Mouse (Mus musculus) lung, embryonic 16.5 days (tissue): Measurements from ENCODE around the gene Gp1ba. TPM values are rescaled to one million over a fixed set of nuclear protein-coding genes. Genes with fewer than 3 reads are reported as not detected.
A peak's percentile ranks its signal among the peaks of the same experiment; 100 is the strongest.

Experiments
- ATAC-seq: fragments of 200-750 bp; cut with Nextera tagmentation; 2 replicates; pipeline ENCODE4 v1.8.0; 2017; ENCODE audit warnings: low read depth, mild to moderate bottlenecking, moderate library complexity
- H3K27ac ChIP-seq: fragments of 300-500 bp; sonication (generic); 2 replicates; pipeline ENCODE4 v1.5.1; 2014; ENCODE audit warnings: mild to moderate bottlenecking, control low read depth, low read length
- H3K27me3 ChIP-seq: fragments of 300-500 bp; sonication (generic); 2 replicates; pipeline ENCODE4 v1.6.1; 2014; ENCODE audit warnings: low read depth, low read length, mixed read lengths; ENCODE audit not compliant: control insufficient read depth, insufficient read depth
- H3K36me3 ChIP-seq: fragments of 300-500 bp; sonication (generic); 2 replicates; pipeline ENCODE4 v1.6.1; 2014; ENCODE audit warnings: low read length; ENCODE audit not compliant: control insufficient read depth, insufficient read depth
- H3K4me1 ChIP-seq: fragments of 300-500 bp; sonication (generic); replicated peaks from 2 replicates; pipeline ENCODE4 v1.6.1; 2014; ENCODE audit warnings: low read length, mixed read lengths; ENCODE audit not compliant: control insufficient read depth, insufficient read depth
- H3K4me2 ChIP-seq: fragments of 300-500 bp; sonication (generic); 2 replicates; pipeline ENCODE4 v1.6.1; 2014; ENCODE audit warnings: low read depth, low read length, control low read depth
- H3K4me3 ChIP-seq: fragments of 300-500 bp; sonication (generic); 2 replicates; pipeline ENCODE4 v1.5.1; 2014; ENCODE audit warnings: mild to moderate bottlenecking, low read length, control low read depth
- H3K9ac ChIP-seq: fragments of 300-500 bp; sonication (generic); 2 replicates; pipeline ENCODE4 v1.6.1; 2014; ENCODE audit warnings: low read length, control low read depth
- H3K9me3 ChIP-seq: fragments of 300-500 bp; sonication (generic); 2 replicates; pipeline ENCODE4 v1.6.1; 2016; ENCODE audit warnings: low read length; ENCODE audit not compliant: control insufficient read depth
- WGBS: fragments of 180-500 bp; shearing (Covaris S2); extraction: QIAGEN DNeasy Blood & Tissue Kit; methylation state at CpG from one replicate; pipeline ENCODE4 v1.1.7; 2014; 5-methylcytosine and 5-hydroxymethylcytosine counted together
- polyA plus RNA-seq: library from polyadenylated mRNA; unstranded; fragments of >200 nt; fragmentation: Nextera tagmentation; extraction: Ambion mirVana; gene quantifications from 2 replicates; pipeline ENCODE4 v1.2.1, GENCODE M21; 2015

Gp1ba gene
- polyA plus RNA-seq, 1 experiment from 2014 or later, result 0.50 TPM

DNA sequence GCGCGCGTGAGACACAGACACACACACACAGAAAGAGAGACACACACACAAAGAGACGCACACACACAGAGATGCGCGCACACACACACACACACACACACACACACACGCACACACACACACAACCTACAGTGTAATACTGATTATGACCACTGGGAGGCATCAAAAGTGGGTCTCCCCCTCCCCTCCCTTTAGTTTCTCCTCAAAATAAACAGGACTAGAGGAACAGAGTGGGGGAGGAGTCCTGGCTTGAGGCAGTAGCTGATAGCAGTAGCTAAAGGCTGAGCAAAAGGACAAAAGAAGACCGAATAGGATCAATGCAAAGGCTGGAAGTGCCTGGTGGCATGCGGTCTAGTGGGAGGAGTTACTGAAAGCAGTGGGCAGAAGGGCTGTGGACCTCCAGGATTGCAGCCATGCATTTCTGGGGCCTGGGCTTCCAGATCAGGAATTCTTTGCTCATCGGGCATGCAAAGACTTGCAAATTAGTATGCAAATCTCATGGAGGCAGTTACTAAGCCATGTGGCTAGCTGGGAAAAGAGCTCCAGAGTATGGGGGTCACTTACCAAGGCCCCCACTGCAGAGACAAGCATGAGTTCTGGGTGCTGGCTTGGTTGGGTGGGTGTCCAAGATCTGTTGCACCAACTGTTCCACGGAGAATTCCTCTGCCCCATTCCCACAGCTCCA lies 43.1 kb downstream of the Gp1ba start:
- Histone ChIP-seq H3K27me3 (no peaks in the 10 kb centered on the region), H3K9ac (peak overlapping the region; percentile 2; the same call in 1 of the 2 replicates), H3K27ac (no peak overlapping the region), H3K36me3 (peaks cover 26% of the 10 kb centered on the region), H3K4me2 (no peak overlapping the region), H3K9me3 (no peaks in the 10 kb centered on the region), H3K4me3 (no peak overlapping the region), H3K4me1 (peaks cover 12% of the 10 kb centered on the region)
- ATAC-seq, result peak; percentile 64
- WGBS, result 27% methylated on average over 11 of the region's 11 CpGs

DNA sequence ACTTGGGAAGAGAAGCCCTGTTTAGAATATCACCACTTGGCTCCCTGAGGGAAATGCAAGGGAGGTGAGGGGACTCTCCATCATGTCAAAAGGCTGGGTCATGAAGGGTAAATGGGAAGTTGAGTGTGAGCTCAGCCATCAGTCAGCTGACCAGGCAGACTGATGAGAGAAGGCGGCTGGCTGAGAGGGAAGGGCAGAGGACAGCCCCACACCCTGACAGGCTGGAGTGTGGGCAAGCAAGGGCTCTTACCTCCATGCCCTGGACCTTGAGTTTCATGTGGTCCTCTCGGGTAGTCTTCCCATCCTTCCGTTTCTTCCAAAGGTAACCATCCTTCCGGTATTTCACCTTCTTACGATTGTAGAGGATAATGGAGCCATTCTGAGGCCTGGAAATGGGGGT lies 44.7 kb downstream of the Gp1ba start:
- Histone ChIP-seq H3K4me1 (peaks cover 19% of the 10 kb centered on the region), H3K27ac (no peak overlapping the region), H3K9me3 (no peaks in the 10 kb centered on the region), H3K4me2 (no peak overlapping the region), H3K4me3 (no peak overlapping the region), H3K27me3 (no peaks in the 10 kb centered on the region), H3K9ac (no peak overlapping the region), H3K36me3 (peaks cover 26% of the 10 kb centered on the region)
- 79% methylated on average over 5 of the region's 5 CpGs for WGBS
- ATAC-seq, result no peak

DNA sequence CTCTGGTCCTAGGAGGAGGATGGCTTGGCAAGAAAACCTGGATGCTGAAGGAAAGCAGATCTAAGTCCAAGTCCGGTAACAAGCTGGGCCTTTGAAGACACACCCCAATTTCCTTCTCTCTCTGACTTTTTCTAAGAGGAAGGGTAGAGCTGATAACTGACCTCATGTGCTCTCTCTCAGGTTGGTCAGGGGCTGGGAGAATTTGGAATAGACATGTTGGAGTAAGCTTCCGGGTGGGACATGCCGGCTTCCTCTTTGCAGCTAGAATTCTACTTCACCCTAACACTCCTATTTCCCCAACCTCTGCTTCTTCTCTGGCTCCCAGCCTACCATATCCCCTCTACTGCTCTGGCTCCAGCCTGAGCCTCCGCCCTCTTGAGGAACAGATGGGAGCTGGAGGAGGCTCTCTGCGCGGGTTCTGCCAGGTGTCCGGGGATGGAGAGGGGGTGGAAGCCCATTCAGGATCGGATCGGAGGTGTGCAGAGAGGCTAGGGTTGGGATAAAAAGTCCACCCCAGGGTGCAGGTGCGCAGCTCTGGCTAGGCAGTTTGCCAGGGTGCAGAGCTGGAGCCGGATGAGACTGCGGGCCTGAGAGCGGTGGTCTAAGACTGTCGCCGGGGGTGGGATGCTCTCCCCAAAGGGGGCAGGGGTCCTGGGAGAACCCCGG lies 48.1 kb downstream of the Gp1ba start:
- Histone ChIP-seq H3K4me1 (peaks cover 21% of the 10 kb centered on the region), H3K36me3 (peaks cover 10% of the 10 kb centered on the region), H3K4me2 (peak overlapping the region; percentile 88), H3K27me3 (no peaks in the 10 kb centered on the region), H3K9me3 (no peaks in the 10 kb centered on the region), H3K27ac (peak overlapping the region; percentile 87), H3K4me3 (peak overlapping the region; percentile 80), H3K9ac (peak overlapping the region; percentile 90)
- peak; percentile 64 for ATAC-seq
- under 1% methylated on average over 16 of the region's 16 CpGs for whole genome bisulfite sequencing

DNA sequence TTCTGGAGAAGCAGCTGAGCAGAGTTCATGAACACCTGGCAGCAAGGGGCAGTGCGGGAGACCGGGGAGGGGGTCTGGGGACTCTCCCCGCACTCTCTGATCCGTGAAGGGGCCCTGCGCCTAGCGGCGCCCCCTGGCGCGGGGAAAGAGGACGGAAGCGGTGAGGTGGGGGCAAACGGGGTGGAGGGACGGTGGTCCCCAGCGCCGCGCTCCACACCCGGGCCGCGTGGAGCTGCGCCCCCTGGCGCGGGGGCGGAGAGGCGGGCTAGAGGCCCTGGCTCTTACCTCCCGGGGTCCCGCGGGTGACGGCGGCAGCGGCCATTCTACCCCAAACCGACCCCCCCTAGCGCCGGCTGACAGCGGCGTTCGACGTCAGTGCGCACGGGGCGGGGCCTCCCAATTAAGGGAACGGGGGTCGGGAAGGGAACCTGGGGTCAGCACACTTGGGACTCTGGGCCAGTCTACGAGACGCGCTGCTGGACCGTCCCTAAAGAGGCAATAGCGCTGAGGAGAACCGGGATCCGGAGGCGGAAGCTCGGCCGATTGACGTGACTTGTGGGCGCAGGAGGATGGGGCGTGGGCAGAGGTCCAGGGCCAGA lies 48.8 kb downstream of the Gp1ba start, which contains the start of gene Camta2:
Gene Camta2, minus strand, starts transcription at position 505 of the 599 bp plus-strand sequence.
- Histone ChIP-seq H3K27ac (peak within 1 kb of the TSS; percentile 87), H3K4me1 (peaks cover 16% of the 10 kb centered on the region), H3K4me2 (peak within 1 kb of the TSS; percentile 88), H3K27me3 (no peaks in the 10 kb centered on the region), H3K9ac (peak within 1 kb of the TSS; percentile 90), H3K9me3 (no peaks in the 10 kb centered on the region), H3K36me3 (peaks cover 10% of the 10 kb centered on the region; the same call in 1 of the 2 replicates), H3K4me3 (peak within 1 kb of the TSS; percentile 80)
- ATAC-seq, result peak; percentile 92
- WGBS, result under 1% methylated on average over 46 of the region's 55 CpGs

DNA sequence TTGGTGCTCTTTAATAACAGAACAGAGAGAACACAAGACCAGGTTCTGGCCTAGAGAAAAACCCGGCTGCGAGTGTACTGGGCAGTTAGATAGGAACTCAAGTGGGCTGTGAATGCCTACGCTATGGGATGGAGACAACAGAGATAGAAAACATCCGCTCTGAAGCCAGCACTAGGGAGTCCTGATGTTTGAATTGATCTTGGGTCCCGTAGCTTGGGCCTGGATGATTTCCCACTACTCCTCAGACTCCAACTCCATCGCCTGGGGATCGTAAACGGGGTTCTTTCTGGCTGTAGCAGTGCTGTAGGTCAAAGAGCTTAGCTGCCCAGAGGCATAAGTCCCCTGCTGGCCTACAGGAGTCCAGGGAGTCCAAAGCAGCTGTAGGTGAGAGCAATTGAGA lies 49.5 kb downstream of the Gp1ba start:
- Histone ChIP-seq H3K27ac (peak overlapping the region; percentile 87), H3K36me3 (peaks cover 10% of the 10 kb centered on the region; the same call in 1 of the 2 replicates), H3K9me3 (no peaks in the 10 kb centered on the region), H3K4me1 (peaks cover 16% of the 10 kb centered on the region), H3K9ac (peak overlapping the region; percentile 90), H3K27me3 (no peaks in the 10 kb centered on the region), H3K4me2 (peak overlapping the region; percentile 88), H3K4me3 (peak overlapping the region; percentile 80)
- WGBS, result 18% methylated on average over 8 of the region's 8 CpGs
- ATAC-seq, result peak; percentile 11; the same call in 1 of the 2 replicates

DNA sequence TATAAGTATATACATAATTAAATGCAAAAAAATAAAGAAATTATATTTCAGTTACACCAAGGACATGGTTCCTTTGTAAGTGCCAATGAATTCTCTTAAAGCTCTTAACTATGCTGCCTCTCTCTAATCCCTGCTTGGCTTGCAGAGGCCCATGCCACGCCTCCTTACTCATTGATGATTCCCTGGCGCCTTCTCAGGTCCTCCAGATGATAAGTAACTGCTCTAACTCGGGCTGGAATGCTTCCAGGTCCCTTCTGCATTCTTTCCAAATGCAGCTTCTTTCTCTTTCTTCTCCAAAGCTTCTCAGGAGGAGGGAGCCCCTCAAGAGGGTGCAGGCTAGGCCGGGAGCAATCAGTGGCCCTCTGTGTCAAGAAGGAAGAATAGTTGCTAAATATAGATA lies 50.7 kb downstream of the Gp1ba start:
- Histone ChIP-seq H3K9me3 (no peaks in the 10 kb centered on the region), H3K27me3 (no peaks in the 10 kb centered on the region), H3K36me3 (0 out of 2 replicates have a peak, but pooled peaks cover 4% of the 10 kb centered on the region), H3K27ac (no peak overlapping the region), H3K9ac (no peak overlapping the region), H3K4me2 (no peak overlapping the region), H3K4me3 (no peak overlapping the region), H3K4me1 (peaks cover 16% of the 10 kb centered on the region)
- WGBS, result 35% methylated on average over 4 of the region's 4 CpGs
- ATAC-seq, result no peak

Other genes starting within 250 kb of the Gp1ba start
- 36.3 and 37.3 TPM in 2 replicates for gene Pelp1, start 229.1 kb upstream of the Gp1ba start, polyA plus RNA-seq
- 14.1 and 15.0 TPM in 2 replicates for gene Arrb2, start 206.5 kb upstream of the Gp1ba start, polyA plus RNA-seq
- gene Med11, start 187.2 kb upstream of the Gp1ba start, polyA plus RNA-seq, result 39.8 and 43.7 TPM in 2 replicates
- gene Zmynd15, start 179.7 kb upstream of the Gp1ba start, polyA plus RNA-seq, result 0.48 and 1.0 TPM in 2 replicates
- gene Cxcl16, start 179.1 kb upstream of the Gp1ba start, polyA plus RNA-seq, result 7.5 and 8.3 TPM in 2 replicates
- gene Tm4sf5, start 133.9 kb upstream of the Gp1ba start, polyA plus RNA-seq, result 1.9 and 2.0 TPM in 2 replicates
- 0.34 and 0.72 TPM in 2 replicates for gene Vmo1, start 124.5 kb upstream of the Gp1ba start, polyA plus RNA-seq
- 0.54 and 0.73 TPM in 2 replicates for gene Gltpd2, start 119.9 kb upstream of the Gp1ba start, polyA plus RNA-seq
- 711 and 738 TPM in 2 replicates for gene Psmb6, start 113.8 kb upstream of the Gp1ba start, polyA plus RNA-seq
- gene Gm40193, start 106.2 kb upstream of the Gp1ba start, polyA plus RNA-seq, result not detected in 2 replicates
- 12.5 and 13.1 TPM in 2 replicates for gene Pld2, start 99.1 kb upstream of the Gp1ba start, polyA plus RNA-seq
- 10.3 and 10.5 TPM in 2 replicates for gene Mink1, start 76.2 kb upstream of the Gp1ba start, polyA plus RNA-seq
- not detected in 2 replicates for gene 4930544D05Rik, start 23.3 kb upstream of the Gp1ba start, polyA plus RNA-seq
- gene Chrne, start 19.9 kb upstream of the Gp1ba start, polyA plus RNA-seq, result 0.33 TPM in 1 of 2 replicates, not detected in the other
- 129 and 134 TPM in 2 replicates for gene Rnf167, start 8.1 kb downstream of the Gp1ba start, polyA plus RNA-seq
- gene Slc25a11, start 8.4 kb downstream of the Gp1ba start, polyA plus RNA-seq, result 156 and 171 TPM in 2 replicates
- gene Pfn1, start 15.5 kb downstream of the Gp1ba start, polyA plus RNA-seq, result 1,825 and 2,189 TPM in 2 replicates
- 37.9 and 56.8 TPM in 2 replicates for gene Eno3, start 18.1 kb downstream of the Gp1ba start, polyA plus RNA-seq
- gene Spag7, start 30.3 kb downstream of the Gp1ba start, polyA plus RNA-seq, result 159 and 172 TPM in 2 replicates
- 14.8 and 15.6 TPM in 2 replicates for gene Camta2, start 49.0 kb downstream of the Gp1ba start, polyA plus RNA-seq
- gene Inca1, start 61.0 kb downstream of the Gp1ba start, polyA plus RNA-seq, result 1.5 and 1.9 TPM in 2 replicates
- gene Kif1c, start 61.4 kb downstream of the Gp1ba start, polyA plus RNA-seq, result 3.2 and 3.4 TPM in 2 replicates
- 4.9 and 5.7 TPM in 2 replicates for gene Zfp3, start 125.1 kb downstream of the Gp1ba start, polyA plus RNA-seq
- 0.20 and 0.35 TPM in 2 replicates for gene Scimp, start 173.5 kb downstream of the Gp1ba start, polyA plus RNA-seq
- gene Rabep1, start 205.7 kb downstream of the Gp1ba start, polyA plus RNA-seq, result 30.0 and 30.2 TPM in 2 replicates